Mouse (Mus musculus) kidney, adult 2 months (tissue): Measurements from ENCODE around the gene Frmd4a.

ENCODE experiments used
- CTCF ChIP-seq: fragments of 200-500 bp; conservative IDR thresholded peaks from 2 replicates; pipeline ENCODE4 v1.5.1; 2011; ENCODE audit warnings: low read depth, mild to moderate bottlenecking, control low read depth, low read length, moderate library complexity, mixed read lengths; ENCODE audit not compliant: insufficient read depth, insufficient read length
- POLR2A ChIP-seq: fragments of 200-500 bp; IDR thresholded peaks from one replicate; pipeline ENCODE4 v1.6.1; 2011; ENCODE audit warnings: low read depth, low read length, control low read depth

- TF ChIP-seq CTCF (no peak), POLR2A (no peak)
Observed at GRCm38 (mm10) chr2:4098948-4099776, 81.6 kb downstream of the Frmd4a start.
